Mouse (Mus musculus): ENCODE measurements at regions not wholly inside any gene's neighbourhood (a gene's known extent, or its start where the extent isn't known, plus 50 kb on each side); places are given as distances from the start of the nearest gene placed in this dataset.

GRCm38 (mm10) chr7:78023075-78023474 lies 714.7 kb downstream of the Ntrk3 start:
- TF ChIP-seq RAD21 (IDR thresholded peaks at IDR 0.05; ENCODE audit: low read depth, low read length) (no peak), CTCF (conservative IDR thresholded peaks at IDR 0.05 in 1 of 2, IDR thresholded peaks at IDR 0.05 in 1 of 2; ENCODE audit: low read depth in 2 of 2, low read length in 2 of 2) (no peak), GABPA (IDR thresholded peaks at IDR 0.05; ENCODE audit: insufficient replicate concordance, low read depth, low read length) (no peak), USF2 (conservative IDR thresholded peaks at IDR 0.05; ENCODE audit: low read depth, low read length) (no peak), NRF1 (IDR thresholded peaks at IDR 0.05; ENCODE audit: low read depth, low read length) (no peak), TCF12 (IDR thresholded peaks at IDR 0.05; ENCODE audit: low read depth, low read length) (no peak), JUND (conservative IDR thresholded peaks at IDR 0.05; ENCODE audit: low read depth, low read length) (no peak), EP300 (IDR thresholded peaks at IDR 0.05; ENCODE audit: low read length) (no peak), RCOR1 (conservative IDR thresholded peaks at IDR 0.05; ENCODE audit: low read depth, low read length) (no peak), MAX (IDR thresholded peaks at IDR 0.05; ENCODE audit: low read length) (no peak), MYC (IDR thresholded peaks at IDR 0.05; ENCODE audit: low read depth, low read length) (no peak)
